Mouse (Mus musculus) E14TG2a.4 (cell line): ENCODE data around the gene Vrk3.

Experiments used
- CTCF ChIP-seq: conservative IDR thresholded peaks from 2 replicates; pipeline ENCODE4 v1.5.1; 2014; ENCODE audit warnings: low read length
- POU5F1 ChIP-seq: IDR thresholded peaks from 2 replicates; pipeline ENCODE4 v1.6.1; 2014; ENCODE audit warnings: low read length, borderline replicate concordance

- TF ChIP-seq CTCF (no peak), POU5F1 (no peak)
These were observed 14.5 kb upstream of the Vrk3 start for GRCm38 (mm10) chr7:44733723-44734122.
